Comparison of ENCODE assay signal across 11 mouse cellular contexts in the genomic region with DNA sequence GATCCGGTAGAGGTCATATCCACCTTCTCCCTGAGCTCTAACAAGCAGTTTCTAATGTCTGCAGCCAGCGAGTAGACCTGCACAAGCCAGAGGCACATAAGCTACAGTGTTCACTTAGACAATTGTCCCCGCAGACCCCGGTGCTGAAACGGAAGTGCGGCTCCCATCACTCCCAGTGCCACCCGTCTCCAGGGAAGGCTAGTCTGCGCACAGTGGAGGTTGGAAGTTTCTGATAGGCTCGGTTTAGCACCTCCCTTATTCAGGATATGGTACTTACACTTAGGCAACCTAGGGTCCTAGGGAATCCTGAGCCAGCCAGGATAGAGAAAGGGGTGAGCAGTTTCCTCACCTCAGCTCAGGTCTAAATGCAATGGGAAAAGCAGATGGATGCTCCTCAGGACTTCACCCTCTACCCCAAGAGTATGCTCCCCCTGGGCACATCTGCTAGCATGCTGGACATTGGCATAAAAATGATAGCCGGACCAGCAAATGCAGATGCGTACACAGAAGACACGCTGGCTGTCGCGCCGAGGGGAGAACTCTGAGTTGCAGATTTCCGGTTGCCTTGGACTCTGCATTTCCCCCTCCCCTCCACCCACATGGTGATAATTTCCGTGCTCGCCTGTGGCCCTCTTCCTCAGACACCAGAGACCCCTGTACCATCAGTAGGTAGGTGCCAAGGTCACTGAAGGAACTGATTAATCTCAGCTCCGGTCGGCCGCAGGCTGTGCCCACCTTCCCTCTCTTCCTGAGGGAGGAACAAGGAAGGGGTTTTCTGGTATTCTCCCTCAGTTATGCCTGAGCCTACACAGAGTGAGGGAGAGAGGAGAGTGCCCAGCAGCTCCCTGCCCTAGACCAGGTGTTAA. TPM values are rescaled to one million over a fixed set of nuclear protein-coding genes. Genes with fewer than 3 reads are reported as not detected.
DNase-seq lines count a peak whose midpoint lies in the region; ATAC-seq lines count a peak whose summit lies in the region.
"Had no signal": no experiment of that assay in that cellular context is flagged by ENCODE, and none has a peak within 500 bp of the region (broad histone marks: within the 10 kb centered on the region; RNA-seq: fewer than 3 reads in every experiment).

No protein-coding gene starts in this region.

- intact Hi-C loops in heart, postnatal 25 days (cut with DNase I): loop anchor here (5.0 kb wide), 1 partner anchor 80 kb away; no protein-coding TSS in a partner anchor

- peaks cover 86% of the 10 kb centered on the region for H3K4me1 ChIP-seq in heart, embryonic 15.5 days (replicated peaks)
- H3K4me1 ChIP-seq in brown adipose tissue, adult 24 weeks (ENCODE audit: control insufficient read depth, insufficient read depth, insufficient read length, low read length): peaks cover 63% of the 10 kb centered on the region
- H3K4me1 ChIP-seq in limb, embryonic 11.5 days (ENCODE audit: control insufficient read depth, insufficient read depth, low read length): peaks cover 35% of the 10 kb centered on the region

- H3K4me3 ChIP-seq in heart, embryonic 15.5 days: no peak overlapping the region
- no peak overlapping the region for H3K4me3 ChIP-seq in brown adipose tissue, adult 24 weeks (ENCODE audit: insufficient read depth, low read depth, low read length)
- no peak overlapping the region for H3K4me3 ChIP-seq in limb, embryonic 11.5 days (ENCODE audit: low read depth, low read length)

- WGBS in heart, embryonic 15.5 days: 40% methylated on average over 21 of the region's 21 CpGs
- 9% methylated on average over 21 of the region's 21 CpGs for WGBS in limb, embryonic 11.5 days

- peaks cover 5% of the 10 kb centered on the region; the same call in 1 of the 2 replicates for H3K36me3 ChIP-seq in heart, embryonic 15.5 days
- H3K36me3 ChIP-seq in limb, embryonic 11.5 days (ENCODE audit: control insufficient read depth, insufficient read depth, low read length): no peaks in the 10 kb centered on the region

- 0 out of 2 replicates have a peak overlapping the region, but pooled peaks have one; percentile 20 for H3K9ac ChIP-seq in heart, embryonic 15.5 days
- H3K9ac ChIP-seq in limb, embryonic 11.5 days (ENCODE audit: low read length): no peak overlapping the region

- H3K9me3 ChIP-seq in heart, embryonic 15.5 days (replicated peaks): no peaks in the 10 kb centered on the region
- H3K9me3 ChIP-seq in limb, embryonic 11.5 days (ENCODE audit: control insufficient read depth, low read length): no peaks in the 10 kb centered on the region

- H3K27ac ChIP-seq in heart, embryonic 15.5 days: peak overlapping the region; percentile 55
- peak overlapping the region; percentile 56 for H3K27ac ChIP-seq in brown adipose tissue, adult 24 weeks (replicated peaks; ENCODE audit: low read depth, low read length)
- peak overlapping the region; percentile 76 for H3K27ac ChIP-seq in limb, embryonic 11.5 days (replicated peaks; ENCODE audit: low read depth, low read length)
- H3K27ac ChIP-seq: macrophage had no signal

- no peak for DNase-seq in heart, postnatal 25 days (ENCODE audit: low spot score)
- DNase-seq in limb, embryonic 11.5 days (ENCODE audit: low spot score): peak; percentile 42
- DNase-seq in thymus, postnatal 14 days: no peak
- no peak for DNase-seq in retina, postnatal 1 day
- DNase-seq in left cerebral cortex, adult 18-20 months (ENCODE audit: low spot score in 2 of 2): no peak
- DNase-seq: cerebellum, postnatal 10 days had no signal

- H3K27me3 ChIP-seq in heart, embryonic 15.5 days: no peaks in the 10 kb centered on the region
- H3K27me3 ChIP-seq in limb, embryonic 11.5 days (ENCODE audit: control insufficient read depth, insufficient read depth, low read length): no peaks in the 10 kb centered on the region
- H3K27me3 ChIP-seq: Patski had no signal

- ATAC-seq in heart, embryonic 15.5 days (replicated peaks; ENCODE audit: insufficient number of reproducible peaks, insufficient read depth, low FRiP score, low read depth): no peak
- ATAC-seq in CD4-positive, CD25-positive, alpha-beta regulatory T cell, adult 4 months: peak; percentile 48
- peak; percentile 65 for ATAC-seq in limb, embryonic 11.5 days (ENCODE audit: insufficient number of reproducible peaks, low FRiP score, low TSS enrichment, low read depth)
- ATAC-seq: Patski had no signal

- peak overlapping the region; percentile 22 for H3K4me2 ChIP-seq in heart, embryonic 15.5 days
- peak overlapping the region; percentile 23; the same call in 1 of the 2 replicates for H3K4me2 ChIP-seq in limb, embryonic 11.5 days (ENCODE audit: low read depth, severe bottlenecking)

RNA-seq across cellular contexts. Expression of a gene that starts 11.9 kb away (rescaled TPM):
- 122 and 123 TPM in 2 replicates for polyA plus RNA-seq in heart, embryonic 15.5 days (2015; fragmentation: Nextera tagmentation; extraction: Ambion mirVana)
- total RNA-seq in heart, postnatal 25 days (2021): 100 to 1,000 TPM; 234 to 252 TPM
- polyA plus RNA-seq in CD4-positive, CD25-positive, alpha-beta regulatory T cell, adult 4 months (2017; shearing (Covaris generic)): 10 to 100 TPM; 50.7 to 52.1 TPM
- 152 and 170 TPM in 2 replicates for polyA plus RNA-seq in brown adipose tissue, adult 24 weeks (2012; ENCODE audit: insufficient read depth, insufficient read length, missing spikeins)
- 62.1 and 64.9 TPM in 2 replicates for polyA plus RNA-seq in limb, embryonic 11.5 days (2014; fragmentation: Nextera tagmentation; extraction: Ambion mirVana)
- total RNA-seq in left cerebral cortex, adult 18-20 months (2021): 100 to 1,000 TPM; 241 to 268 TPM
